In genomic region chr19:37443631-37444140, GRCm38 (mm10) we compare ENCODE assay signal across 22 mouse cellular contexts. TPM values are rescaled to one million over a fixed set of nuclear protein-coding genes. Genes with fewer than 3 reads are reported as not detected.
DNase-seq lines count a peak whose midpoint lies in the region; ATAC-seq and TF ChIP-seq lines count a peak whose summit lies in the region.
"Had no signal": no experiment of that assay in that cellular context is flagged by ENCODE, and none has a peak within 500 bp of the region (broad histone marks: within the 10 kb centered on the region; RNA-seq: fewer than 3 reads in every experiment).

No protein-coding gene starts in this region.

- H3K4me1 ChIP-seq in heart, embryonic 15.5 days (replicated peaks), result peaks cover 3% of the 10 kb centered on the region
- H3K4me1 ChIP-seq in G1E (ENCODE audit: insufficient read depth, low read depth, low read length), result peaks cover 47% of the 10 kb centered on the region
- H3K4me1 ChIP-seq in liver, postnatal 0 days (ENCODE audit: insufficient read depth), result peaks cover 20% of the 10 kb centered on the region
- H3K4me1 ChIP-seq in neural tube, embryonic 15.5 days, result no peaks in the 10 kb centered on the region
- H3K4me1 ChIP-seq: forebrain, embryonic 10.5 days had no signal

- no peak for TF ChIP-seq CTCF in G1E (IDR thresholded peaks at IDR 0.05; ENCODE audit: low read depth, low read length)
- TF ChIP-seq CTCF in liver, postnatal 0 days (IDR thresholded peaks at IDR 0.05; ENCODE audit: low read depth), result no peak

- H3K9ac ChIP-seq in heart, embryonic 15.5 days, result no peak overlapping the region
- H3K9ac ChIP-seq in liver, postnatal 0 days (replicated peaks), result no peak overlapping the region
- H3K9ac ChIP-seq in neural tube, embryonic 15.5 days (replicated peaks), result no peak overlapping the region
- H3K9ac ChIP-seq: heart, embryonic 13.5 days; liver, embryonic 14.5 days had no signal

- no peaks in the 10 kb centered on the region for H3K36me3 ChIP-seq in heart, embryonic 15.5 days
- H3K36me3 ChIP-seq in G1E (replicated peaks), result peaks cover 32% of the 10 kb centered on the region
- peaks cover 11% of the 10 kb centered on the region for H3K36me3 ChIP-seq in liver, postnatal 0 days (replicated peaks; ENCODE audit: insufficient read depth, low read length)
- H3K36me3 ChIP-seq in neural tube, embryonic 15.5 days, result no peaks in the 10 kb centered on the region
- H3K36me3 ChIP-seq: forebrain, embryonic 10.5 days; heart, embryonic 13.5 days; limb, embryonic 10.5 days had no signal

- H3K27ac ChIP-seq in heart, embryonic 15.5 days, result no peak overlapping the region
- H3K27ac ChIP-seq in liver, postnatal 0 days (ENCODE audit: low read depth), result 0 out of 2 replicates have a peak overlapping the region, but pooled peaks have one; percentile 18
- no peak overlapping the region for H3K27ac ChIP-seq in neural tube, embryonic 15.5 days (replicated peaks)
- H3K27ac ChIP-seq: forebrain, embryonic 10.5 days; gastrocnemius, adult 2 months; heart, embryonic 13.5 days; limb, embryonic 10.5 days; liver, embryonic 14.5 days; stomach, postnatal 0 days had no signal

- ATAC-seq in heart, embryonic 15.5 days (replicated peaks; ENCODE audit: insufficient number of reproducible peaks, insufficient read depth, low FRiP score, low read depth), result 0 out of 2 replicates have a peak, but pooled peaks have one; percentile 50
- no peak for ATAC-seq in G1E (ENCODE audit: extremely low read depth, insufficient number of reproducible peaks, low FRiP score, poor library complexity, severe bottlenecking)
- ATAC-seq in liver, postnatal 0 days, result no peak
- no peak for ATAC-seq in neural tube, embryonic 15.5 days (ENCODE audit: low FRiP score)

- no peak overlapping the region for H3K4me2 ChIP-seq in heart, embryonic 15.5 days
- no peak overlapping the region for H3K4me2 ChIP-seq in liver, postnatal 0 days (ENCODE audit: low read depth, low read length)
- no peak overlapping the region for H3K4me2 ChIP-seq in neural tube, embryonic 15.5 days
- H3K4me2 ChIP-seq: heart, embryonic 13.5 days had no signal

- no peak overlapping the region for H3K4me3 ChIP-seq in heart, embryonic 15.5 days
- H3K4me3 ChIP-seq in G1E (ENCODE audit: low read depth, low read length), result peak overlapping the region; percentile 23; the same call in 1 of the 2 replicates
- H3K4me3 ChIP-seq in liver, postnatal 0 days (ENCODE audit: low read depth, low read length), result no peak overlapping the region
- no peak overlapping the region for H3K4me3 ChIP-seq in neural tube, embryonic 15.5 days (replicated peaks)
- H3K4me3 ChIP-seq: forebrain, embryonic 10.5 days; gastrocnemius, adult 2 months; heart, embryonic 13.5 days; limb, embryonic 10.5 days; myocyte had no signal

- TF ChIP-seq EP300 in liver, postnatal 0 days (IDR thresholded peaks at IDR 0.05; ENCODE audit: low read depth), result no peak

- no peaks in the 10 kb centered on the region for H3K9me3 ChIP-seq in heart, embryonic 15.5 days (replicated peaks)
- no peaks in the 10 kb centered on the region; the same call in 1 of the 2 replicates for H3K9me3 ChIP-seq in G1E (replicated peaks)
- no peaks in the 10 kb centered on the region for H3K9me3 ChIP-seq in liver, postnatal 0 days (ENCODE audit: low read length)
- H3K9me3 ChIP-seq in neural tube, embryonic 15.5 days (replicated peaks), result no peaks in the 10 kb centered on the region
- H3K9me3 ChIP-seq: forebrain, embryonic 10.5 days; heart, embryonic 13.5 days; limb, embryonic 10.5 days had no signal

- WGBS in heart, embryonic 15.5 days, result 18% methylated on average over 4 of the region's 4 CpGs
- WGBS in liver, postnatal 0 days (ENCODE audit: insufficient replicate concordance), result 26% methylated on average over 4 of the region's 4 CpGs
- 80% methylated on average over 4 of the region's 4 CpGs for WGBS in neural tube, embryonic 15.5 days

- peaks cover 25% of the 10 kb centered on the region for H3K27me3 ChIP-seq in heart, embryonic 15.5 days
- H3K27me3 ChIP-seq in G1E (ENCODE audit: insufficient read depth, low read length), result no peaks in the 10 kb centered on the region
- H3K27me3 ChIP-seq in liver, postnatal 0 days (ENCODE audit: insufficient read depth, low read length), result no peaks in the 10 kb centered on the region
- H3K27me3 ChIP-seq in neural tube, embryonic 15.5 days (replicated peaks), result peaks cover 34% of the 10 kb centered on the region

- no peak for DNase-seq in heart, postnatal 4 days
- DNase-seq in G1E (ENCODE audit: low spot score), result no peak
- DNase-seq in adrenal gland, postnatal 36 days, result peak; percentile 24 to 32
- DNase-seq in liver, postnatal 0 days, result no peak
- DNase-seq in gastrocnemius, postnatal 10 days, result no peak
- DNase-seq: cerebellum, adult 18-20 months; cerebellum, postnatal 25 days; gastrocnemius, adult 2 months; kidney, adult 11 months; kidney, postnatal 36 days; layer of hippocampus, adult 9-11 months; lung, postnatal 10 days; midbrain, embryonic 14.5 days; right cerebral cortex, postnatal 4 days had no signal

RNA-seq across cellular contexts. Expression of gene Hhex, which starts 9.1 kb away (rescaled TPM):
- polyA plus RNA-seq in heart, embryonic 15.5 days (2015; fragmentation: Nextera tagmentation; extraction: Ambion mirVana), result 13.0 and 13.8 TPM in 2 replicates
- total RNA-seq in heart, postnatal 4 days (2021), result 1 to 10 TPM; 7.3 to 9.1 TPM
- total RNA-seq in G1E (2014; fragmentation: Nextera tagmentation) (70.5 and 74.0 TPM in 2 replicates), G1E (2017) (33.6 and 45.2 TPM in 2 replicates)
- 214 and 327 TPM in 2 replicates for polyA plus RNA-seq in G1E (2012)
- 10 to 100 TPM; 42.6 to 70.0 TPM for total RNA-seq in adrenal gland, postnatal 36 days (2021)
- polyA plus RNA-seq in liver, postnatal 0 days (2015; fragmentation: Nextera tagmentation; extraction: Ambion mirVana), result 54.5 and 56.4 TPM in 2 replicates
- 1 to 10 TPM; 3.5 to 5.7 TPM for total RNA-seq in gastrocnemius, postnatal 10 days (2021)
- polyA plus RNA-seq in neural tube, embryonic 15.5 days (2015; fragmentation: Nextera tagmentation; extraction: Ambion mirVana), result 6.1 and 7.2 TPM in 2 replicates

Comparison
In these comparisons a context has a peak if more than half of its experiments do, and no peak if none do; other contexts are left out.
1. DNase-seq: peak in adrenal gland, postnatal 36 days (2 of 2); none in heart, postnatal 4 days (single experiment), G1E (single experiment), liver, postnatal 0 days (single experiment) and gastrocnemius, postnatal 10 days (single experiment).